Mouse (Mus musculus) heart, embryonic 15.5 days (tissue): Measurements from ENCODE around the gene Abca13. TPM values are rescaled to one million over a fixed set of nuclear protein-coding genes. Genes with fewer than 3 reads are reported as not detected.
"Not testable (repeated sequence)": the region's sequence is repeated elsewhere in the genome, so short reads cannot be mapped to it uniquely, and the experiment has no call there.

Experiments used
- ATAC-seq: fragments of 200-750 bp; cut with Nextera tagmentation; replicated peaks from 2 replicates; pipeline ENCODE4 v1.8.0; 2017; ENCODE audit warnings: low read depth, moderate TSS enrichment; ENCODE audit not compliant: insufficient number of reproducible peaks, insufficient read depth, low FRiP score
- H3K27ac ChIP-seq: fragments of 300-500 bp; sonication (generic); 2 replicates; pipeline ENCODE4 v1.5.1; 2015; ENCODE audit warnings: mild to moderate bottlenecking, inconsistent platforms
- H3K27me3 ChIP-seq: fragments of 300-500 bp; sonication (generic); 2 replicates; pipeline ENCODE4 v1.6.1; 2015; ENCODE audit warnings: inconsistent platforms
- H3K36me3 ChIP-seq: fragments of 300-500 bp; sonication (generic); 2 replicates; pipeline ENCODE4 v1.6.1; 2015; ENCODE audit warnings: mild to moderate bottlenecking, inconsistent platforms
- H3K4me1 ChIP-seq: fragments of 300-500 bp; sonication (generic); replicated peaks from 2 replicates; pipeline ENCODE4 v1.6.1; 2015; ENCODE audit warnings: inconsistent platforms
- H3K4me2 ChIP-seq: fragments of 300-500 bp; sonication (generic); 2 replicates; pipeline ENCODE4 v1.6.1; 2015; ENCODE audit warnings: inconsistent platforms, mild to moderate bottlenecking, moderate library complexity
- H3K4me3 ChIP-seq: fragments of 300-500 bp; sonication (generic); 2 replicates; pipeline ENCODE4 v1.5.1; 2015; ENCODE audit warnings: mild to moderate bottlenecking, inconsistent platforms
- H3K9ac ChIP-seq: fragments of 300-500 bp; sonication (generic); 2 replicates; pipeline ENCODE4 v1.6.1; 2015; ENCODE audit warnings: mild to moderate bottlenecking, inconsistent platforms
- H3K9me3 ChIP-seq: fragments of 300-500 bp; sonication (generic); replicated peaks from 2 replicates; pipeline ENCODE4 v1.6.1; 2016; ENCODE audit warnings: inconsistent platforms
- WGBS: fragments of 180-500 bp; shearing (Covaris S2); methylation state at CpG from one replicate; pipeline ENCODE4 v1.1.7; 2015; ENCODE audit warnings: mixed read lengths; 5-methylcytosine and 5-hydroxymethylcytosine counted together
- polyA plus RNA-seq: library from polyadenylated mRNA; unstranded; fragments of >200 nt; fragmentation: Nextera tagmentation; extraction: Ambion mirVana; gene quantifications from 2 replicates; pipeline ENCODE4 v1.2.1, GENCODE M21; 2015

The Abca13 gene
- polyA plus RNA-seq, 1 experiment from 2014 or later: 0.01 TPM

GRCm38 (mm10) chr11:9432807-9433206 is 241.1 kb downstream of the Abca13 start:
- H3K4me1 ChIP-seq: no peaks in the 10 kb centered on the region
- H3K4me3 ChIP-seq: no peak overlapping the region
- no peak overlapping the region for H3K27ac ChIP-seq
- H3K9me3 ChIP-seq: no peaks in the 10 kb centered on the region
- no peaks in the 10 kb centered on the region for H3K36me3 ChIP-seq
- WGBS: 64% methylated on average over 5 of the region's 5 CpGs
- no peak overlapping the region for H3K9ac ChIP-seq
- no peak for ATAC-seq
- no peak overlapping the region for H3K4me2 ChIP-seq
- H3K27me3 ChIP-seq: no peaks in the 10 kb centered on the region

- no peak overlapping the region for H3K4me2 ChIP-seq
- no peaks in the 10 kb centered on the region for H3K36me3 ChIP-seq
- no peak overlapping the region for H3K4me3 ChIP-seq
- no peak overlapping the region for H3K9ac ChIP-seq
- no peak overlapping the region for H3K27ac ChIP-seq
- H3K4me1 ChIP-seq: no peaks in the 10 kb centered on the region
- ATAC-seq: no peak
- no peaks in the 10 kb centered on the region for H3K27me3 ChIP-seq
- H3K9me3 ChIP-seq: no peaks in the 10 kb centered on the region
These were observed 244.9 kb downstream of the Abca13 start for GRCm38 (mm10) chr11:9436617-9437016.

- H3K4me2 ChIP-seq: no peak overlapping the region
- ATAC-seq: no peak
- WGBS: 67% methylated on average over 2 of the region's 2 CpGs
- no peak overlapping the region for H3K9ac ChIP-seq
- H3K27me3 ChIP-seq: no peaks in the 10 kb centered on the region
- H3K4me3 ChIP-seq: no peak overlapping the region
- H3K27ac ChIP-seq: no peak overlapping the region
- no peaks in the 10 kb centered on the region for H3K36me3 ChIP-seq
- H3K9me3 ChIP-seq: no peaks in the 10 kb centered on the region
- H3K4me1 ChIP-seq: no peaks in the 10 kb centered on the region
These were observed 248.0 kb downstream of the Abca13 start for GRCm38 (mm10) chr11:9439781-9440180.

- no peak overlapping the region for H3K4me2 ChIP-seq
- H3K4me1 ChIP-seq: no peaks in the 10 kb centered on the region
- no peaks in the 10 kb centered on the region for H3K36me3 ChIP-seq
- no peak overlapping the region for H3K4me3 ChIP-seq
- H3K27ac ChIP-seq: no peak overlapping the region
- no peaks in the 10 kb centered on the region for H3K27me3 ChIP-seq
- no peaks in the 10 kb centered on the region for H3K9me3 ChIP-seq
- 52% methylated on average over 4 of the region's 4 CpGs for WGBS
- ATAC-seq: no peak
- no peak overlapping the region for H3K9ac ChIP-seq
These were observed 249.4 kb downstream of the Abca13 start for GRCm38 (mm10) chr11:9441192-9441591.

GRCm38 (mm10) chr11:9472400-9472799 is 280.7 kb downstream of the Abca13 start:
- H3K36me3 ChIP-seq: no peaks in the 10 kb centered on the region
- no peak overlapping the region for H3K9ac ChIP-seq
- ATAC-seq: no peak
- 73% methylated on average over 1 of the region's 1 CpGs for WGBS
- H3K4me1 ChIP-seq: no peaks in the 10 kb centered on the region
- H3K4me3 ChIP-seq: no peak overlapping the region
- H3K4me2 ChIP-seq: no peak overlapping the region
- no peaks in the 10 kb centered on the region for H3K27me3 ChIP-seq
- no peak overlapping the region for H3K27ac ChIP-seq
- no peaks in the 10 kb centered on the region for H3K9me3 ChIP-seq

- Histone ChIP-seq H3K9me3 (no peaks in the 10 kb centered on the region), H3K9ac (no peak overlapping the region), H3K4me1 (no peaks in the 10 kb centered on the region), H3K4me3 (no peak overlapping the region), H3K36me3 (no peaks in the 10 kb centered on the region), H3K27me3 (no peaks in the 10 kb centered on the region), H3K27ac (no peak overlapping the region), H3K4me2 (no peak overlapping the region)
- ATAC-seq: no peak
- 15% methylated on average over 6 of the region's 6 CpGs for WGBS
These were observed 289.8 kb downstream of the Abca13 start for GRCm38 (mm10) chr11:9481511-9481910.

GRCm38 (mm10) chr11:9500326-9501142 is 308.8 kb downstream of the Abca13 start:
- 55% methylated on average over 5 of the region's 5 CpGs for WGBS
- H3K27ac ChIP-seq: no peak overlapping the region
- no peak for ATAC-seq
- H3K4me1 ChIP-seq: no peaks in the 10 kb centered on the region
- H3K27me3 ChIP-seq: no peaks in the 10 kb centered on the region
- H3K4me3 ChIP-seq: no peak overlapping the region
- no peak overlapping the region for H3K9ac ChIP-seq
- no peaks in the 10 kb centered on the region for H3K9me3 ChIP-seq
- no peak overlapping the region for H3K4me2 ChIP-seq
- H3K36me3 ChIP-seq: no peaks in the 10 kb centered on the region

GRCm38 (mm10) chr11:9514966-9515365 is 323.2 kb downstream of the Abca13 start:
- H3K4me2 ChIP-seq, ATAC-seq, H3K36me3 ChIP-seq, H3K4me1 ChIP-seq, H3K27ac ChIP-seq, H3K9me3 ChIP-seq, H3K4me3 ChIP-seq, H3K27me3 ChIP-seq, H3K9ac ChIP-seq: not testable (repeated sequence)
- 74% methylated on average over 2 of the region's 2 CpGs for WGBS

- Histone ChIP-seq H3K4me3 (no peak overlapping the region), H3K27me3 (no peaks in the 10 kb centered on the region), H3K4me2 (no peak overlapping the region), H3K27ac (no peak overlapping the region), H3K36me3 (no peaks in the 10 kb centered on the region), H3K9ac (no peak overlapping the region), H3K9me3 (no peaks in the 10 kb centered on the region), H3K4me1 (no peaks in the 10 kb centered on the region)
- ATAC-seq: no peak
- WGBS: 64% methylated on average over 3 of the region's 3 CpGs
These were observed 336.8 kb downstream of the Abca13 start for GRCm38 (mm10) chr11:9528556-9528955.

GRCm38 (mm10) chr11:9531715-9532114 is 340.0 kb downstream of the Abca13 start:
- H3K4me3 ChIP-seq: no peak overlapping the region
- H3K9me3 ChIP-seq: no peaks in the 10 kb centered on the region
- no peak overlapping the region for H3K27ac ChIP-seq
- H3K36me3 ChIP-seq: no peaks in the 10 kb centered on the region
- no peak overlapping the region for H3K4me2 ChIP-seq
- no peaks in the 10 kb centered on the region for H3K4me1 ChIP-seq
- H3K27me3 ChIP-seq: no peaks in the 10 kb centered on the region
- H3K9ac ChIP-seq: no peak overlapping the region
- ATAC-seq: no peak
- 78% methylated on average over 8 of the region's 8 CpGs for whole genome bisulfite sequencing

- no peaks in the 10 kb centered on the region for H3K27me3 ChIP-seq
- WGBS: 34% methylated on average over 1 of the region's 1 CpGs
These were observed 341.4 kb downstream of the Abca13 start for GRCm38 (mm10) chr11:9533189-9533588.

GRCm38 (mm10) chr11:9533658-9534202 is 342.0 kb downstream of the Abca13 start:
- Histone ChIP-seq H3K27me3 (no peaks in the 10 kb centered on the region), H3K4me1 (no peaks in the 10 kb centered on the region), H3K4me2 (no peak overlapping the region), H3K9ac (no peak overlapping the region), H3K9me3 (no peaks in the 10 kb centered on the region), H3K27ac (no peak overlapping the region), H3K36me3 (no peaks in the 10 kb centered on the region), H3K4me3 (no peak overlapping the region)
- no peak for ATAC-seq
- 76% methylated on average over 1 of the region's 1 CpGs for WGBS

More at GRCm38 (mm10) chr11:9533189-9533588, 341.4 kb downstream of the Abca13 start:
- no peak overlapping the region for H3K9ac ChIP-seq
- no peaks in the 10 kb centered on the region for H3K9me3 ChIP-seq
- no peak overlapping the region for H3K4me2 ChIP-seq
- H3K4me1 ChIP-seq: no peaks in the 10 kb centered on the region
- no peaks in the 10 kb centered on the region for H3K36me3 ChIP-seq
- no peak for ATAC-seq
- H3K4me3 ChIP-seq: no peak overlapping the region
- no peak overlapping the region for H3K27ac ChIP-seq
